Mouse (Mus musculus): ENCODE measurements around the gene Tapt1. TPM values are rescaled to one million over a fixed set of nuclear protein-coding genes. Genes with fewer than 3 reads are reported as not detected.

The Tapt1 gene
- polyA plus RNA-seq, 1 experiment from 2014 or later: 31.0 TPM

- H3K27ac ChIP-seq (ENCODE audit: low read depth, low read length): no peak overlapping the region
- ATAC-seq (replicated peaks; ENCODE audit: low FRiP score) (no peak), DNase-seq (ENCODE audit: low spot score) (no peak)
- no peak overlapping the region for H3K4me2 ChIP-seq (ENCODE audit: low read depth, low read length, severe bottlenecking)
- no peaks in the 10 kb centered on the region for H3K27me3 ChIP-seq (ENCODE audit: control insufficient read depth, insufficient read depth, low read length)
- no peaks in the 10 kb centered on the region for H3K36me3 ChIP-seq (ENCODE audit: control insufficient read depth, insufficient read depth, low read length)
- H3K9me3 ChIP-seq (ENCODE audit: control insufficient read depth, low read length): no peaks in the 10 kb centered on the region
- WGBS: 82% methylated on average over 7 of the region's 7 CpGs
- no peak overlapping the region for H3K4me3 ChIP-seq (ENCODE audit: low read depth, low read length)
- H3K4me1 ChIP-seq (replicated peaks; ENCODE audit: control insufficient read depth, insufficient read depth, low read length): no peaks in the 10 kb centered on the region
- H3K9ac ChIP-seq (ENCODE audit: low read length): no peak overlapping the region
Observed at GRCm38 (mm10) chr5:44255756-44256398, 29.5 kb upstream of the Tapt1 start.

GRCm38 (mm10) chr5:44253449-44253848 is 27.0 kb upstream of the Tapt1 start:
- H3K4me1 ChIP-seq (replicated peaks; ENCODE audit: control insufficient read depth, insufficient read depth, low read length): no peaks in the 10 kb centered on the region
- no peak overlapping the region for H3K4me2 ChIP-seq (ENCODE audit: low read depth, low read length, severe bottlenecking)
- H3K9me3 ChIP-seq (ENCODE audit: control insufficient read depth, low read length): no peaks in the 10 kb centered on the region
- H3K36me3 ChIP-seq (ENCODE audit: control insufficient read depth, insufficient read depth, low read length): no peaks in the 10 kb centered on the region
- H3K27me3 ChIP-seq (ENCODE audit: control insufficient read depth, insufficient read depth, low read length): no peaks in the 10 kb centered on the region
- ATAC-seq (replicated peaks; ENCODE audit: low FRiP score) (no peak), DNase-seq (ENCODE audit: low spot score) (no peak)
- H3K9ac ChIP-seq (ENCODE audit: low read length): no peak overlapping the region
- H3K27ac ChIP-seq (ENCODE audit: low read depth, low read length): no peak overlapping the region
- WGBS: 91% methylated on average over 6 of the region's 6 CpGs
- H3K4me3 ChIP-seq (ENCODE audit: low read depth, low read length): no peak overlapping the region

GRCm38 (mm10) chr5:44252395-44252794 is 26.0 kb upstream of the Tapt1 start:
- H3K36me3 ChIP-seq (ENCODE audit: control insufficient read depth, insufficient read depth, low read length): no peaks in the 10 kb centered on the region
- H3K27ac ChIP-seq (ENCODE audit: low read depth, low read length): no peak overlapping the region
- H3K9ac ChIP-seq (ENCODE audit: low read length): no peak overlapping the region
- H3K27me3 ChIP-seq (ENCODE audit: control insufficient read depth, insufficient read depth, low read length): no peaks in the 10 kb centered on the region
- H3K4me3 ChIP-seq (ENCODE audit: low read depth, low read length): no peak overlapping the region
- no peak for DNase-seq (ENCODE audit: low spot score)
- no peak overlapping the region for H3K4me2 ChIP-seq (ENCODE audit: low read depth, low read length, severe bottlenecking)
- no peaks in the 10 kb centered on the region for H3K9me3 ChIP-seq (ENCODE audit: control insufficient read depth, low read length)
- no peak for ATAC-seq (replicated peaks; ENCODE audit: low FRiP score)
- WGBS: 87% methylated on average over 4 of the region's 4 CpGs
- no peaks in the 10 kb centered on the region for H3K4me1 ChIP-seq (replicated peaks; ENCODE audit: control insufficient read depth, insufficient read depth, low read length)

- H3K9ac ChIP-seq (ENCODE audit: low read length): no peak overlapping the region
- no peak overlapping the region for H3K27ac ChIP-seq (ENCODE audit: low read depth, low read length)
- H3K27me3 ChIP-seq (ENCODE audit: control insufficient read depth, insufficient read depth, low read length): no peaks in the 10 kb centered on the region
- no peak overlapping the region for H3K4me2 ChIP-seq (ENCODE audit: low read depth, low read length, severe bottlenecking)
- H3K9me3 ChIP-seq (ENCODE audit: control insufficient read depth, low read length): no peaks in the 10 kb centered on the region
- H3K4me3 ChIP-seq (ENCODE audit: low read depth, low read length): no peak overlapping the region
- DNase-seq (ENCODE audit: low spot score): no peak
- WGBS: 78% methylated on average over 5 of the region's 5 CpGs
- no peaks in the 10 kb centered on the region for H3K4me1 ChIP-seq (replicated peaks; ENCODE audit: control insufficient read depth, insufficient read depth, low read length)
- no peak for ATAC-seq (replicated peaks; ENCODE audit: low FRiP score)
- H3K36me3 ChIP-seq (ENCODE audit: control insufficient read depth, insufficient read depth, low read length): no peaks in the 10 kb centered on the region
Observed at GRCm38 (mm10) chr5:44250211-44250955, 24.0 kb upstream of the Tapt1 start.

- Histone ChIP-seq H3K27ac (ENCODE audit: low read depth, low read length) (no peak overlapping the region), H3K27me3 (ENCODE audit: control insufficient read depth, insufficient read depth, low read length) (no peaks in the 10 kb centered on the region), H3K36me3 (ENCODE audit: control insufficient read depth, insufficient read depth, low read length) (no peaks in the 10 kb centered on the region), H3K4me2 (ENCODE audit: low read depth, low read length, severe bottlenecking) (no peak overlapping the region), H3K4me3 (ENCODE audit: low read depth, low read length) (no peak overlapping the region), H3K4me1 (replicated peaks; ENCODE audit: control insufficient read depth, insufficient read depth, low read length) (no peaks in the 10 kb centered on the region), H3K9me3 (ENCODE audit: control insufficient read depth, low read length) (no peaks in the 10 kb centered on the region), H3K9ac (ENCODE audit: low read length) (no peak overlapping the region)
- 84% methylated on average over 6 of the region's 6 CpGs for WGBS
- DNase-seq (ENCODE audit: low spot score) (no peak), ATAC-seq (replicated peaks; ENCODE audit: low FRiP score) (no peak)
Observed at GRCm38 (mm10) chr5:44249363-44249762, 22.9 kb upstream of the Tapt1 start.

- Histone ChIP-seq H3K4me1 (replicated peaks; ENCODE audit: control insufficient read depth, insufficient read depth, low read length) (no peaks in the 10 kb centered on the region), H3K9ac (ENCODE audit: low read length) (no peak overlapping the region), H3K9me3 (ENCODE audit: control insufficient read depth, low read length) (no peaks in the 10 kb centered on the region), H3K27ac (ENCODE audit: low read depth, low read length) (no peak overlapping the region), H3K27me3 (ENCODE audit: control insufficient read depth, insufficient read depth, low read length) (no peaks in the 10 kb centered on the region), H3K4me2 (ENCODE audit: low read depth, low read length, severe bottlenecking) (no peak overlapping the region), H3K36me3 (ENCODE audit: control insufficient read depth, insufficient read depth, low read length) (no peaks in the 10 kb centered on the region), H3K4me3 (ENCODE audit: low read depth, low read length) (no peak overlapping the region)
- ATAC-seq (replicated peaks; ENCODE audit: low FRiP score): no peak
- DNase-seq (ENCODE audit: low spot score): no peak
- 34% methylated on average over 11 of the region's 11 CpGs for WGBS
Observed at GRCm38 (mm10) chr5:44246493-44247217, 20.2 kb upstream of the Tapt1 start.

- Histone ChIP-seq H3K27ac (ENCODE audit: low read depth, low read length) (no peak overlapping the region), H3K36me3 (ENCODE audit: control insufficient read depth, insufficient read depth, low read length) (no peaks in the 10 kb centered on the region), H3K4me1 (replicated peaks; ENCODE audit: control insufficient read depth, insufficient read depth, low read length) (no peaks in the 10 kb centered on the region), H3K9ac (ENCODE audit: low read length) (no peak overlapping the region), H3K4me2 (ENCODE audit: low read depth, low read length, severe bottlenecking) (no peak overlapping the region), H3K4me3 (ENCODE audit: low read depth, low read length) (no peak overlapping the region), H3K9me3 (ENCODE audit: control insufficient read depth, low read length) (no peaks in the 10 kb centered on the region), H3K27me3 (ENCODE audit: control insufficient read depth, insufficient read depth, low read length) (no peaks in the 10 kb centered on the region)
- DNase-seq (ENCODE audit: low spot score) (no peak), ATAC-seq (replicated peaks; ENCODE audit: low FRiP score) (no peak)
- WGBS: 81% methylated on average over 7 of the region's 7 CpGs
Observed at GRCm38 (mm10) chr5:44244894-44245423, 18.5 kb upstream of the Tapt1 start.

GRCm38 (mm10) chr5:44242828-44243227 is 16.4 kb upstream of the Tapt1 start:
- 87% methylated on average over 4 of the region's 4 CpGs for WGBS
- Histone ChIP-seq H3K27me3 (ENCODE audit: control insufficient read depth, insufficient read depth, low read length) (no peaks in the 10 kb centered on the region), H3K9ac (ENCODE audit: low read length) (no peak overlapping the region), H3K9me3 (ENCODE audit: control insufficient read depth, low read length) (no peaks in the 10 kb centered on the region), H3K4me1 (replicated peaks; ENCODE audit: control insufficient read depth, insufficient read depth, low read length) (no peaks in the 10 kb centered on the region), H3K27ac (ENCODE audit: low read depth, low read length) (no peak overlapping the region), H3K4me2 (ENCODE audit: low read depth, low read length, severe bottlenecking) (no peak overlapping the region), H3K4me3 (ENCODE audit: low read depth, low read length) (no peak overlapping the region), H3K36me3 (ENCODE audit: control insufficient read depth, insufficient read depth, low read length) (no peaks in the 10 kb centered on the region)
- ATAC-seq (replicated peaks; ENCODE audit: low FRiP score) (no peak), DNase-seq (ENCODE audit: low spot score) (no peak)
